Mouse (Mus musculus) stomach, postnatal 0 days (tissue): ENCODE measurements around the gene S100a2.

Source experiments
- CTCF ChIP-seq: IDR thresholded peaks from 2 replicates; pipeline ENCODE4 v1.5.1; 2016; ENCODE audit warnings: antibody characterized with exemption, low read depth, mild to moderate bottlenecking, moderate library complexity
- EP300 ChIP-seq: optimal IDR thresholded peaks from 2 replicates; pipeline ENCODE3; 2016; ENCODE audit warnings: antibody characterized with exemption

DNA sequence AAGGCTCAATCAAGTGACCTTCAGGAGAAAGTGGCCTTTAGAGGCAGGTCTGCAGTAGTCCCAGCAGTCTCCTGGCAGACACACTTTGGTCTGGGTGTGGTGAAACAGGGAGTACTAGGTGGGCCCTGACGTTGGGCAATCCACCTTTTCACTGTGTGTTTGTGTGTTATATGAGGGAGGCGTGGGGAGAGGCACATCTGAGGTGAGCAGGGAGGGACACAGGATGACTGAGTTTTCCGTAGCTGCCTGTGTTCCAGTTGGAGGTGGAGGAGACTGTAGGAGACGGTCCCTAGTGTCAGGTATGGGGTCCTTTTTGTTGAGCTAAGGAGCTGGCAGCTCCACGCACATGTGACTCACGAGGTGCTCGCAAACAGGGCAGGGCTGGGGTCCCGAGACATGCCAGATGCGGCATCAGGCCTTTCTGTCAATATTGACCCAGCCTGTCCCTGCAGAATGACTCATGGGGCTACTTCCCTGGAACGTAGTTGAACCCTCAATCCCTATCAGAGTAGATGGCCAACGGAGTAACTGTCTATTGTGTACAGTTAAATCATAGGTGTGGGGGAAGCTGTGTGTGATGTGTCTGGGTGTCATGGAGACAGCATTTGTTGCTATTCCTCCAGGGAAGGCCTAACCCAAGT is 24.7 kb downstream of the S100a2 start:
- TF ChIP-seq CTCF: no peak
- no peak for TF ChIP-seq EP300
